Mouse (Mus musculus) kidney, adult 2 months (tissue): ENCODE data around the gene Nxpe4. TPM values are rescaled to one million over a fixed set of nuclear protein-coding genes. Genes with fewer than 3 reads are reported as not detected.

Experiments
- DNase-seq: peaks from one replicate; pipeline ENCODE4 v3.0.0; 2021
- H3K27ac ChIP-seq: fragments of 200-500 bp; 2 replicates; pipeline ENCODE4 v1.5.1; 2012; ENCODE audit warnings: low read depth, low read length, control low read depth, inconsistent platforms; ENCODE audit not compliant: insufficient read depth
- H3K27me3 ChIP-seq: fragments of 200-500 bp; replicated peaks from 2 replicates; pipeline ENCODE4 v1.6.1; 2012; ENCODE audit warnings: mild to moderate bottlenecking, moderate library complexity, low read length, inconsistent platforms; ENCODE audit not compliant: control insufficient read depth, insufficient read depth
- H3K36me3 ChIP-seq: fragments of 200-500 bp; 2 replicates; pipeline ENCODE4 v1.6.1; 2012; ENCODE audit warnings: mild to moderate bottlenecking, moderate library complexity, low read length, inconsistent platforms; ENCODE audit not compliant: control insufficient read depth, insufficient read depth
- H3K4me1 ChIP-seq: fragments of 200-500 bp; 2 replicates; pipeline ENCODE4 v1.6.1; 2011; ENCODE audit warnings: low read length; ENCODE audit not compliant: control insufficient read depth, insufficient read depth
- H3K4me3 ChIP-seq: fragments of 200-500 bp; 2 replicates; pipeline ENCODE4 v1.5.1; 2011; ENCODE audit warnings: mild to moderate bottlenecking, low read depth, low read length, control low read depth; ENCODE audit not compliant: insufficient read depth
- CTCF ChIP-seq: fragments of 200-500 bp; conservative IDR thresholded peaks from 2 replicates; pipeline ENCODE4 v1.5.1; 2011; ENCODE audit warnings: low read depth, mild to moderate bottlenecking, control low read depth, low read length, moderate library complexity, mixed read lengths; ENCODE audit not compliant: insufficient read depth, insufficient read length
- POLR2A ChIP-seq: fragments of 200-500 bp; IDR thresholded peaks from one replicate; pipeline ENCODE4 v1.6.1; 2011; ENCODE audit warnings: low read depth, low read length, control low read depth
- WGBS: fragments of 180-500 bp; shearing (Covaris S2); methylation state at CpG from one replicate; pipeline ENCODE4 v1.1.7; 2018; 5-methylcytosine and 5-hydroxymethylcytosine counted together
- polyA plus RNA-seq: library from polyadenylated mRNA; depleted of rRNA; stranded (reverse); fragments of >200 nt; gene quantifications from 2 replicates; pipeline ENCODE4 v1.2.3, GENCODE M21; 2012

Nxpe4 gene
- polyA plus RNA-seq, 1 experiment, result 0.95 TPM

DNA sequence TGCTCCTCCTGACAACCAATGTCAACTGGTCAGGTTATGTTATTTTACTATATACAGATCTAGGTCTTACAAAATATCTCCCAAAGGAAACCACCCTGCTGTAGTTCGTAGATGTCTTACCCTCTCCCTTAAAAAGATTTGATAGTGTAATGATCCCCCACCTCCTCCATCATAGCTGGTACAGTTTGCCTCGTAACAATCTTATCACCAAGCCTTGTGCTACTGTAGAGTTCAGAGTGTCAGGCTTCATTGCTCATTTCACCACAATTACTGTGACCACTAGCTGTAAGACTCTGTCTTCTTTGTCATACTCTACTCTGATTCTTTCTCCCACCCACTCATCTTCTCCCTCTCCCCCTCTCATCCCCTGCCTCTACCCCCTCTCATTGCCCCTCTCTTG is 259.2 kb downstream of the Nxpe4 start:
- no peaks in the 10 kb centered on the region for H3K4me1 ChIP-seq
- no peak overlapping the region for H3K4me3 ChIP-seq
- H3K36me3 ChIP-seq, result no peaks in the 10 kb centered on the region
- no peak for DNase-seq
- TF ChIP-seq CTCF (no peak), POLR2A (no peak)
- WGBS, result 70% methylated on average over 2 of the region's 2 CpGs
- H3K27ac ChIP-seq, result no peak overlapping the region
- no peaks in the 10 kb centered on the region for H3K27me3 ChIP-seq

DNA sequence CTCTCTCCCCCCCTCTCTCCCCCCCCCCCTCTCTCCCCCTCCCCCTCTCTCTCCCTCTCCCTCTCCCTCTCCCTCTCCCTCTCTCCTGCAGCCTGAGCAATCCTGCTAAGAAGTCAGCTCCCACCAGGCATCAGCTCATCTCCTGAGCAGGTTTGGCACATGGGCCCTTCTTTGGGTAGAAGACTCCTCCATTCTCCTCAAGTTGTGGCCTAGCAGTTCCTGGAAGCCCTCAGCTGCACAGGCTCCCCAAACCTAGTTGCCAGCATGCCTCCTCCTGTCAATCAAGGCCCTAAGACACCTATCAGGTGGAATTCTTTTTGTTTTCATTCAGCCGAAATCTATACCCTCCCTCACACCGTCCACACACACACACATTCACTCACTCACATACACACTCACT is 259.7 kb downstream of the Nxpe4 start:
- WGBS, result 72% methylated on average over 2 of the region's 2 CpGs
- no peaks in the 10 kb centered on the region for H3K4me1 ChIP-seq
- H3K36me3 ChIP-seq, result no peaks in the 10 kb centered on the region
- no peak for TF ChIP-seq POLR2A
- TF ChIP-seq CTCF, result no peak
- no peaks in the 10 kb centered on the region for H3K27me3 ChIP-seq
- no peak overlapping the region for H3K4me3 ChIP-seq
- DNase-seq, result no peak
- no peak overlapping the region for H3K27ac ChIP-seq

DNA sequence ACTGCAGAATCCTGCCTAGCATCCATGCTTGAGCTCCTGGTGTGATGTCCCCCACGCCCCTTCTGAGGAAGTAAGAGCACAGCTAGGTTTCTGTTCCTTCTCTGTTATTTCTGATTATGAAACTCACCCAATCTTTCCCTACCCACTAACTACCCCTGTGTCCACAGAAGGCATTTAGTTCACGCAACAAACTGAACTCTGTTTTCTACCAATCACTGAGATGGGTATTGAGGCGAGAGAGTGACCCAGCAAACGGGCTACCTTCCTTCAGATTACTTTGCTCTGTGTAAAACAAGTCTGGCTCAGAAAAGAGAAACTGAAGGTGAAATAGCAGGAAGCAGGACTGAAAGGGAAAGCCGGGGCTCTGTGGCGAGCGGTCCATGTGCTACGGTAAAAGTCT is 260.6 kb downstream of the Nxpe4 start:
- no peaks in the 10 kb centered on the region for H3K36me3 ChIP-seq
- TF ChIP-seq CTCF, result no peak
- TF ChIP-seq POLR2A, result no peak
- H3K4me3 ChIP-seq, result no peak overlapping the region
- no peak overlapping the region for H3K27ac ChIP-seq
- H3K27me3 ChIP-seq, result no peaks in the 10 kb centered on the region
- 77% methylated on average over 8 of the region's 8 CpGs for WGBS
- no peaks in the 10 kb centered on the region for H3K4me1 ChIP-seq
- DNase-seq, result no peak

DNA sequence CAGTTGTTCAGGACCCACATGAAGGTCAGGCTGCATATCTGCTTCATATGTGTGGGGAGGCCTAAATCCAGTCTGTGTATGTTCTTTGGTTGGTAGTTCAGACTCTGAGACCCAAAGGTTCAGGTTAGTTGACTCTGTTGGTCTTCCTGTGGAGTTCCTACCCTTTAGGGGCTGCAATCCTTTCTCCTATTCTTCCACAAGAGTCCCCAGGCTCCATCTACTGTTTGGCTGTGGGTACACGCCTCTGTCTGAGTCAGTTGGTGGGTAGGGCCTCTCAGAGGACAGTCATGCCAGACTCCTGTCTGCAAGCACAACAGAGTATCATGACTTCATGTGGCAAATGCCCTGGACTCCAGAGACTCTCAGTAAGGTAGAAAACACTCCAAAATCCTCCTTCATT is 261.4 kb downstream of the Nxpe4 start:
- WGBS, result 37% methylated on average over 1 of the region's 1 CpGs

DNA sequence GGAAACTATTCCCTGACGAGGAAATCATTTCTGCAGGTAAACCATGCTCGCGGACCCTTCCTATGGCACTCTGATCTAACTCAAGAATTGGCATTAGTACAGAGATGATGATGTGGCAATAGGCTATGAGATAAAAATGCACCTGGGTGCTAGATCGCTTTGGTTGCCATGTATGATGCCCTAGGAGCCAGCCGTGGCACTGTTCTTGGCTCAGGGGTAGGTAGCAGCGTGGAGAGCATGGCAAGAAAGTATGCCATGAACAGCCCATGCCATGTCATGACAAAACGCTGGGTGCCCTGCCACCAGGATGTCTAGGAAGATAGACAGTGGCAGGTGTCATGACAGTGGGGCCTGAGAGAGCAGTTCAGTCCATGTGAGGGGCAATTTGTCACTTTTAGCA is 265.4 kb downstream of the Nxpe4 start:
- 84% methylated on average over 7 of the region's 7 CpGs for WGBS
- no peak for TF ChIP-seq POLR2A
- TF ChIP-seq CTCF, result no peak
- DNase-seq, result no peak
- no peak overlapping the region for H3K4me3 ChIP-seq
- no peaks in the 10 kb centered on the region for H3K36me3 ChIP-seq
- H3K27me3 ChIP-seq, result no peaks in the 10 kb centered on the region
- no peaks in the 10 kb centered on the region for H3K4me1 ChIP-seq
- H3K27ac ChIP-seq, result no peak overlapping the region

More for the DNA sequence above, 261.4 kb downstream of the Nxpe4 start:
- no peaks in the 10 kb centered on the region for H3K27me3 ChIP-seq
- H3K4me1 ChIP-seq, result no peaks in the 10 kb centered on the region
- H3K27ac ChIP-seq, result no peak overlapping the region
- DNase-seq, result no peak
- no peaks in the 10 kb centered on the region for H3K36me3 ChIP-seq
- H3K4me3 ChIP-seq, result no peak overlapping the region
- TF ChIP-seq CTCF, result no peak
- no peak for TF ChIP-seq POLR2A

GRCm38 (mm10) chr9:48432449-48432848 is 270.6 kb downstream of the Nxpe4 start:
- 69% methylated on average over 8 of the region's 8 CpGs for WGBS
- Histone ChIP-seq H3K27ac (no peak overlapping the region), H3K4me3 (no peak overlapping the region), H3K27me3 (no peaks in the 10 kb centered on the region), H3K36me3 (no peaks in the 10 kb centered on the region), H3K4me1 (no peaks in the 10 kb centered on the region)
- TF ChIP-seq CTCF (no peak), POLR2A (no peak)
- DNase-seq, result no peak

DNA sequence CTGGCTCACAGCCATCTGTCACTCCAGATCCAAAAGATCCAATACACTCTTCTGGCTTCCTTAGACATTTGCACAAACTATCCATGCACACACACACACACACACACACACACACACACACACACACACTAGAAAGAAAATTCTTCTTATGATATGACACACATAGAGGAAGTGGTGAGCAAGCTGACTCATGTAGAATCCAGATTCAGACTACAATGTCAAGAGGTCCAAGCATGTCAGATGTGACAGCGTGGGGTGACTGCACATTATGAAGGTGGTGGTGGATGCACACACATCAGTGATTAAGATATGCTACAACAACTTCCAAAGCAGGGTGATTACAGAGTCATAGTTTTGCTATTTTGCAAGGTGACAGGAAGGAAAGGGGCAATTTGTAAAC is 282.1 kb downstream of the Nxpe4 start:
- DNase-seq, result no peak
- WGBS, result 65% methylated on average over 1 of the region's 1 CpGs
- no peak for TF ChIP-seq CTCF
- no peak for TF ChIP-seq POLR2A
- Histone ChIP-seq H3K4me1 (no peaks in the 10 kb centered on the region), H3K36me3 (no peaks in the 10 kb centered on the region), H3K27me3 (no peaks in the 10 kb centered on the region), H3K27ac (no peak overlapping the region), H3K4me3 (no peak overlapping the region)

DNA sequence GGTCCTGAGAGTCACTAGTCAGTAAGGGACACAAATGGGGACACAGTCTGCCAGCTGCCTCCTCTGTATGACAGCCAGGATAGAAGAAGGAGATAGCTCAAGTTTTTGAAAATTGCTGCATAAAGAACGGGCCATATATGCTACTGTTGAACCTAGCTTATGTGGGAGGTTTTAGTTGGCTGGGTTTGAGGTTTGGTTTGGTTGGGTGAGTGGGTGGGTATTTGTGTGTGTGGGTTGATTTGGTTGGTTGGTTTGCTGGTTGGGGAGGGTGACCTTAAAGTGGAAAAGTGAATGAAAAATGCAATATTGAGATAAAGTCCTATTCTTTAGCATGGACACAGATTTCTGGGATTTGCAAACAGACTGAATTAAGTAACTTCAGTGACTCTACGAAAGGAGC is 283.0 kb downstream of the Nxpe4 start:
- H3K36me3 ChIP-seq, result no peaks in the 10 kb centered on the region
- no peak for DNase-seq
- no peaks in the 10 kb centered on the region for H3K27me3 ChIP-seq
- no peak for TF ChIP-seq CTCF
- no peak for TF ChIP-seq POLR2A
- H3K4me3 ChIP-seq, result no peak overlapping the region
- H3K27ac ChIP-seq, result no peak overlapping the region
- no peaks in the 10 kb centered on the region for H3K4me1 ChIP-seq
- 50% methylated on average over 2 of the region's 2 CpGs for WGBS
